Mouse (Mus musculus) cortical plate, adult 2 months (tissue): Measurements from ENCODE around the gene Vps33a.

Source experiments
- CTCF ChIP-seq: fragments of 200-500 bp; IDR thresholded peaks from 2 replicates; pipeline ENCODE4 v1.5.1; 2011; ENCODE audit warnings: mild to moderate bottlenecking, control low read depth, low read length; ENCODE audit not compliant: insufficient read depth; ENCODE audit errors: extremely low read depth
- POLR2A ChIP-seq: fragments of 200-500 bp; IDR thresholded peaks from 2 replicates; pipeline ENCODE4 v1.6.1; 2011; ENCODE audit warnings: mild to moderate bottlenecking, low read length, control low read depth; ENCODE audit not compliant: insufficient read depth; ENCODE audit errors: extremely low read depth

GRCm38 (mm10) chr5:123602174-123602573, 29.3 kb upstream of the Vps33a start:
- TF ChIP-seq CTCF (no peak), POLR2A (no peak)
